Comparison of ENCODE assay signal across 32 mouse cellular contexts in the genomic region with DNA sequence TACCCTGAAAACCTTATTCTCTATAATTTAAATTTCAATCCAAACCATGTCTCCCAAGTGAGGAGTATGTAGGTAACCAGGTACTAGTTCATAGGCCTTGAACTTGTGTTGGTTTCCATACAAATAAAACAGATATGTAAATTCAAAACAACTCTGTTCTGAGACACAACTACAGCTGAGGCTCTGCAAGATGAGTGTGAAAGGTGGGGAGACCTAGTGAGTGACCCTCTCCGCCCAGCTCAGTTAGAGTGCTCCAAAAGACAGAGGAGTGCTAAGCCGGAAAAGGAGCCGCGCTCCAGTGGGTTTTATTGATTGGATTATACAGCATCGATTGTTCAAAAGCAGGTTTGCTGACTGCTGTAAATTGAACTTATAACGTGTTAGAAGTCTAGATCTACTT. TPM values are rescaled to one million over a fixed set of nuclear protein-coding genes. Genes with fewer than 3 reads are reported as not detected.
"Had no signal": no experiment of that assay in that cellular context is flagged by ENCODE, and none has a peak within 500 bp of the region (broad histone marks: within the 10 kb centered on the region; RNA-seq: fewer than 3 reads in every experiment).

No protein-coding gene starts in this region.

- H3K9ac ChIP-seq: heart, embryonic 12.5 days; hindbrain, embryonic 12.5 days; hindbrain, embryonic 14.5 days; intestine, embryonic 15.5 days; limb, embryonic 12.5 days; liver, embryonic 13.5 days; liver, embryonic 15.5 days had no signal

- H3K4me1 ChIP-seq: hindbrain, embryonic 12.5 days; limb, embryonic 10.5 days; limb, embryonic 12.5 days; liver, embryonic 15.5 days had no signal

- H3K27ac ChIP-seq: gastrocnemius, adult 2 months; hindbrain, embryonic 10.5 days; hindbrain, embryonic 12.5 days; hindbrain, embryonic 14.5 days; intestine, embryonic 15.5 days; kidney, postnatal 0 days; limb, embryonic 10.5 days; limb, embryonic 12.5 days; liver, embryonic 13.5 days; liver, embryonic 15.5 days had no signal

- ATAC-seq: forebrain, embryonic 16.5 days; hindbrain, embryonic 16.5 days; inflammation-experienced regulatory T-cells, adult 6 months; intestine, embryonic 15.5 days; intestine, postnatal 0 days had no signal

- H3K9me3 ChIP-seq: hindbrain, embryonic 10.5 days; hindbrain, embryonic 12.5 days; intestine, embryonic 15.5 days; limb, embryonic 10.5 days; limb, embryonic 12.5 days; liver, embryonic 13.5 days; liver, embryonic 15.5 days had no signal

- H3K4me3 ChIP-seq: gastrocnemius, adult 2 months; heart, embryonic 12.5 days; hindbrain, embryonic 10.5 days; hindbrain, embryonic 12.5 days; intestine, embryonic 15.5 days; limb, embryonic 10.5 days; limb, embryonic 12.5 days; liver, embryonic 13.5 days; liver, embryonic 15.5 days had no signal

- DNase-seq: gastrocnemius, adult 2 months; gastrocnemius, postnatal 10 days; gastrocnemius, postnatal 25 days; heart, postnatal 10 days; heart, postnatal 4 days; kidney, adult 18-20 months; kidney, adult 8-10 months; kidney, postnatal 14 days; kidney, postnatal 4 days; liver; liver, embryonic 13.5 days had no signal

- H3K27me3 ChIP-seq: heart, embryonic 12.5 days; hindbrain, embryonic 12.5 days; intestine, embryonic 15.5 days; limb, embryonic 12.5 days; liver, embryonic 13.5 days; liver, embryonic 15.5 days had no signal

- H3K4me2 ChIP-seq: heart, embryonic 12.5 days; hindbrain, embryonic 12.5 days; hindbrain, embryonic 14.5 days; intestine, embryonic 15.5 days; limb, embryonic 12.5 days; liver, embryonic 11.5 days; liver, embryonic 13.5 days; liver, embryonic 15.5 days had no signal

RNA-seq across cellular contexts. Expression of a gene that starts 17.5 kb away (rescaled TPM):
- total RNA-seq: gastrocnemius, adult 2 months; gastrocnemius, postnatal 25 days; granulocyte monocyte progenitor cell, adult 5-6 weeks; heart, adult 8-10 months; heart, postnatal 25 days; layer of hippocampus, postnatal 25 days; left cerebral cortex, adult 18-20 months; left cerebral cortex, postnatal 14 days; left cerebral cortex, postnatal 36 days had no signal
- polyA plus RNA-seq: hindbrain, embryonic 10.5 days; hindbrain, embryonic 12.5 days; hindbrain, embryonic 16.5 days; inflammation-experienced regulatory T-cells, adult 6 months had no signal
